Mouse (Mus musculus): Measurements from ENCODE around the gene Hoxc6. TPM values are rescaled to one million over a fixed set of nuclear protein-coding genes. Genes with fewer than 3 reads are reported as not detected.

Gene Hoxc6
- polyA plus RNA-seq, 1 experiment from 2014 or later: 0.26 TPM

GRCm38 (mm10) chr15:103060021-103060340, 61.9 kb downstream of the Hoxc6 start:
- 36% methylated on average over 11 of the region's 11 CpGs for WGBS
- Histone ChIP-seq H3K4me2 (no peak overlapping the region), H3K9ac (no peak overlapping the region), H3K9me3 (no peaks in the 10 kb centered on the region), H3K4me1 (peaks cover 11% of the 10 kb centered on the region; the same call in 1 of the 2 replicates), H3K36me3 (no peaks in the 10 kb centered on the region), H3K4me3 (no peak overlapping the region), H3K27me3 (peaks cover 92% of the 10 kb centered on the region), H3K27ac (no peak overlapping the region)
- no peak for ATAC-seq (ENCODE audit: borderline replicate concordance, extremely low read depth, low FRiP score, low TSS enrichment)

GRCm38 (mm10) chr15:103060341-103061130, 62.5 kb downstream of the Hoxc6 start:
- no peaks in the 10 kb centered on the region for H3K36me3 ChIP-seq
- WGBS: 6% methylated on average over 36 of the region's 36 CpGs
- H3K27ac ChIP-seq: no peak overlapping the region
- peak; percentile 46; the same call in 1 of the 2 replicates for ATAC-seq (ENCODE audit: borderline replicate concordance, extremely low read depth, low FRiP score, low TSS enrichment)
- H3K9me3 ChIP-seq: no peaks in the 10 kb centered on the region
- H3K4me3 ChIP-seq: peak overlapping the region; percentile 7; the same call in 1 of the 2 replicates
- H3K4me2 ChIP-seq: peak overlapping the region; percentile 34
- H3K27me3 ChIP-seq: peaks cover 92% of the 10 kb centered on the region
- no peak overlapping the region for H3K9ac ChIP-seq
- peaks cover 11% of the 10 kb centered on the region; the same call in 1 of the 2 replicates for H3K4me1 ChIP-seq

- no peak overlapping the region for H3K9ac ChIP-seq
- peaks cover 11% of the 10 kb centered on the region; the same call in 1 of the 2 replicates for H3K4me1 ChIP-seq
- peak overlapping the region; percentile 7; the same call in 1 of the 2 replicates for H3K4me3 ChIP-seq
- no peak overlapping the region for H3K27ac ChIP-seq
- no peaks in the 10 kb centered on the region for H3K9me3 ChIP-seq
- peaks cover 93% of the 10 kb centered on the region for H3K27me3 ChIP-seq
- no peaks in the 10 kb centered on the region for H3K36me3 ChIP-seq
- WGBS: 6% methylated on average over 30 of the region's 30 CpGs
- peak overlapping the region; percentile 34 for H3K4me2 ChIP-seq
- no peak for ATAC-seq (ENCODE audit: borderline replicate concordance, extremely low read depth, low FRiP score, low TSS enrichment)
Observed at GRCm38 (mm10) chr15:103061131-103061825, 63.2 kb downstream of the Hoxc6 start.

MicroRNAs within 50 kb of the gene (microRNA counts, 519-probe panel; counts per million panel counts)
- 19.7 counts per million for microRNA mmu-miR-615-3p
- 19.7 counts per million for microRNA mmu-miR-615-5p

Small RNA genes lying within 50 kb of the gene (microRNA-seq; reads per million reads assigned to microRNA genes)
- gene Mir196a-2 (36.5 reads per million, percentile 42 among the genes with 10 or more reads in this experiment), gene Mir615 (112 reads per million, percentile 55 among the genes with 10 or more reads in this experiment)

Other genes starting within 250 kb of the Hoxc6 start
- not detected in 2 replicates for gene Hoxc13, start 77.2 kb upstream of the Hoxc6 start, polyA plus RNA-seq (2015; fragmentation: Nextera tagmentation; extraction: Ambion mirVana)
- not detected in 2 replicates for gene Hoxc12, start 61.5 kb upstream of the Hoxc6 start, polyA plus RNA-seq (2015; fragmentation: Nextera tagmentation; extraction: Ambion mirVana)
- gene Hoxc11, start 43.8 kb upstream of the Hoxc6 start, polyA plus RNA-seq (2015; fragmentation: Nextera tagmentation; extraction: Ambion mirVana): not detected in 2 replicates
- not detected in 2 replicates for gene Hoxc10, start 31.5 kb upstream of the Hoxc6 start, polyA plus RNA-seq (2015; fragmentation: Nextera tagmentation; extraction: Ambion mirVana)
- gene Hoxc5, start 30.8 kb upstream of the Hoxc6 start, polyA plus RNA-seq (2015; fragmentation: Nextera tagmentation; extraction: Ambion mirVana): 0.57 and 0.72 TPM in 2 replicates
- 0.06 TPM in 1 of 2 replicates, not detected in the other for gene Hoxc9, start 21.8 kb upstream of the Hoxc6 start, polyA plus RNA-seq (2015; fragmentation: Nextera tagmentation; extraction: Ambion mirVana)
- gene Hoxc8, start 7.7 kb upstream of the Hoxc6 start, polyA plus RNA-seq (2015; fragmentation: Nextera tagmentation; extraction: Ambion mirVana): 0.10 TPM in 1 of 2 replicates, not detected in the other
- 1.4 and 1.5 TPM in 2 replicates for gene Hoxc4, start 20.7 kb downstream of the Hoxc6 start, polyA plus RNA-seq (2015; fragmentation: Nextera tagmentation; extraction: Ambion mirVana)
- gene Smug1, start 168.8 kb downstream of the Hoxc6 start, polyA plus RNA-seq (2015; fragmentation: Nextera tagmentation; extraction: Ambion mirVana): 16.1 and 17.6 TPM in 2 replicates
- 115 and 117 TPM in 2 replicates for gene Cbx5, start 241.6 kb downstream of the Hoxc6 start, polyA plus RNA-seq (2015; fragmentation: Nextera tagmentation; extraction: Ambion mirVana)
- 860 and 895 TPM in 2 replicates for gene Hnrnpa1, start 242.2 kb downstream of the Hoxc6 start, polyA plus RNA-seq (2015; fragmentation: Nextera tagmentation; extraction: Ambion mirVana)